Mouse (Mus musculus) spleen, adult 2 months (tissue): ENCODE measurements around the gene Cope. TPM values are rescaled to one million over a fixed set of nuclear protein-coding genes. Genes with fewer than 3 reads are reported as not detected.

ENCODE experiments used
- DNase-seq, 2 experiments: peaks; one replicate each; pipeline versions ENCODE4 v3.0.0 to v3.0.0-alpha.2; 2012 to 2021; ENCODE audit warnings: low spot score in 2 of 2, low read depth in 1 of 2
- H3K27ac ChIP-seq: fragments of 200-500 bp; 2 replicates; pipeline ENCODE4 v1.5.1; 2012; ENCODE audit warnings: low read length, inconsistent platforms; ENCODE audit not compliant: insufficient read depth
- H3K27me3 ChIP-seq: fragments of 200-500 bp; 2 replicates; pipeline ENCODE4 v1.6.1; 2012; ENCODE audit warnings: mild to moderate bottlenecking, moderate library complexity, low read length, inconsistent platforms; ENCODE audit not compliant: control insufficient read depth, insufficient read depth
- H3K36me3 ChIP-seq: fragments of 200-500 bp; 2 replicates; pipeline ENCODE4 v1.6.1; 2012; ENCODE audit warnings: mild to moderate bottlenecking, low read length, inconsistent platforms; ENCODE audit not compliant: control insufficient read depth, insufficient read depth
- H3K4me1 ChIP-seq: fragments of 200-500 bp; 2 replicates; pipeline ENCODE4 v1.6.1; 2011; ENCODE audit warnings: inconsistent platforms; ENCODE audit not compliant: control insufficient read depth, insufficient read depth, insufficient read length
- H3K4me3 ChIP-seq: fragments of 200-500 bp; 2 replicates; pipeline ENCODE4 v1.5.1; 2011; ENCODE audit warnings: mild to moderate bottlenecking, inconsistent platforms; ENCODE audit not compliant: insufficient read depth, insufficient read length; ENCODE audit errors: extremely low read depth
- CTCF ChIP-seq: fragments of 200-500 bp; IDR thresholded peaks from 2 replicates; pipeline ENCODE4 v1.5.1; 2011; ENCODE audit warnings: mild to moderate bottlenecking, inconsistent platforms; ENCODE audit not compliant: insufficient read depth, insufficient read length, insufficient replicate concordance; ENCODE audit errors: extremely low read depth
- POLR2A ChIP-seq: fragments of 200-500 bp; IDR thresholded peaks from 2 replicates; pipeline ENCODE4 v1.6.1; 2011; ENCODE audit warnings: low read depth, low read length, inconsistent platforms
- WGBS: fragments of 180-500 bp; shearing (Covaris S2); methylation state at CpG from one replicate; pipeline ENCODE4 v1.1.7; 2018; 5-methylcytosine and 5-hydroxymethylcytosine counted together
- polyA plus RNA-seq: library from polyadenylated mRNA; depleted of rRNA; stranded (reverse); fragments of >200 nt; gene quantifications from 2 replicates; pipeline ENCODE4 v1.2.3, GENCODE M21; 2012

Gene Cope
- polyA plus RNA-seq, 1 experiment, result 200 TPM

GRCm38 (mm10) chr8:70343696-70344095 is 41.4 kb downstream of the Cope start:
- no peaks in the 10 kb centered on the region for H3K27me3 ChIP-seq
- peaks cover 30% of the 10 kb centered on the region for H3K36me3 ChIP-seq
- WGBS, result 86% methylated on average over 6 of the region's 6 CpGs
- no peak for DNase-seq
- peaks cover 1% of the 10 kb centered on the region; the same call in 1 of the 2 replicates for H3K4me1 ChIP-seq
- no peak overlapping the region for H3K4me3 ChIP-seq
- no peak overlapping the region for H3K27ac ChIP-seq
- no peak for TF ChIP-seq POLR2A
- TF ChIP-seq CTCF, result peak; percentile 21; the same call in 1 of the 2 replicates

- Histone ChIP-seq H3K4me3 (no peak overlapping the region), H3K36me3 (peaks cover 24% of the 10 kb centered on the region), H3K4me1 (peaks cover 7% of the 10 kb centered on the region; the same call in 1 of the 2 replicates), H3K27ac (no peak overlapping the region), H3K27me3 (no peaks in the 10 kb centered on the region)
- TF ChIP-seq CTCF (no peak), POLR2A (no peak)
- 79% methylated on average over 2 of the region's 2 CpGs for WGBS
- DNase-seq, result no peak
Observed at GRCm38 (mm10) chr8:70344279-70344678, 42.0 kb downstream of the Cope start.

GRCm38 (mm10) chr8:70347443-70347842 is 45.1 kb downstream of the Cope start:
- no peaks in the 10 kb centered on the region for H3K27me3 ChIP-seq
- H3K4me3 ChIP-seq, result no peak overlapping the region
- no peak for DNase-seq
- H3K36me3 ChIP-seq, result peaks cover 2% of the 10 kb centered on the region
- TF ChIP-seq POLR2A (no peak), CTCF (no peak)
- peaks cover 22% of the 10 kb centered on the region; the same call in 1 of the 2 replicates for H3K4me1 ChIP-seq
- 79% methylated on average over 4 of the region's 4 CpGs for WGBS
- H3K27ac ChIP-seq, result no peak overlapping the region

- no peak for TF ChIP-seq POLR2A
- no peak for TF ChIP-seq CTCF
- peaks cover 2% of the 10 kb centered on the region for H3K36me3 ChIP-seq
- H3K4me3 ChIP-seq, result no peak overlapping the region
- 71% methylated on average over 1 of the region's 1 CpGs for WGBS
- peaks cover 22% of the 10 kb centered on the region; the same call in 1 of the 2 replicates for H3K4me1 ChIP-seq
- H3K27ac ChIP-seq, result no peak overlapping the region
- no peak for DNase-seq
- no peaks in the 10 kb centered on the region for H3K27me3 ChIP-seq
Observed at GRCm38 (mm10) chr8:70347860-70348420, 45.6 kb downstream of the Cope start.

- Histone ChIP-seq H3K36me3 (no peaks in the 10 kb centered on the region; the same call in 1 of the 2 replicates), H3K27ac (no peak overlapping the region), H3K4me3 (peak overlapping the region; percentile 90), H3K4me1 (peaks cover 30% of the 10 kb centered on the region; the same call in 1 of the 2 replicates), H3K27me3 (no peaks in the 10 kb centered on the region)
- no peak for TF ChIP-seq CTCF
- TF ChIP-seq POLR2A, result no peak
- 42% methylated on average over 15 of the region's 15 CpGs for WGBS
- DNase-seq, result no peak
Observed at GRCm38 (mm10) chr8:70351035-70351999, 49.0 kb downstream of the Cope start.

- Histone ChIP-seq H3K4me3 (peak overlapping the region; percentile 90), H3K27me3 (no peaks in the 10 kb centered on the region), H3K36me3 (no peaks in the 10 kb centered on the region), H3K27ac (no peak overlapping the region), H3K4me1 (peaks cover 30% of the 10 kb centered on the region; the same call in 1 of the 2 replicates)
- no peak for TF ChIP-seq CTCF
- TF ChIP-seq POLR2A, result no peak
- DNase-seq, result no peak
- WGBS, result 26% methylated on average over 3 of the region's 3 CpGs
Observed at GRCm38 (mm10) chr8:70352000-70352384, 49.7 kb downstream of the Cope start.

- H3K4me3 ChIP-seq, result peak overlapping the region; percentile 90
- H3K4me1 ChIP-seq, result peaks cover 30% of the 10 kb centered on the region; the same call in 1 of the 2 replicates
- peak overlapping the region; percentile 78 for H3K27ac ChIP-seq
- DNase-seq, result no peak
- H3K36me3 ChIP-seq, result no peaks in the 10 kb centered on the region
- TF ChIP-seq CTCF (no peak), POLR2A (no peak)
- under 1% methylated on average over 59 of the region's 64 CpGs for WGBS
- H3K27me3 ChIP-seq, result no peaks in the 10 kb centered on the region
Observed at GRCm38 (mm10) chr8:70352657-70353151, 50.4 kb downstream of the Cope start.
